Mouse (Mus musculus) thymus, postnatal 36 days (tissue): ENCODE results near the gene Cacng7.

ENCODE experiments used
- DNase-seq, 2 experiments: peaks; one replicate each; pipeline ENCODE4 v3.0.0; 2022; ENCODE audit warnings: mixed read lengths in 2 of 2

Cacng7 gene

GRCm38 (mm10) chr7:3303276-3303781 lies 29.4 kb upstream of the Cacng7 start:
- peak; percentile 13 to 25 for DNase-seq

- no peak for DNase-seq
Measured at GRCm38 (mm10) chr7:3303789-3304188, 29.0 kb upstream of the Cacng7 start.

- peak in 1 of 2 experiments; percentile 24 for DNase-seq
Measured at GRCm38 (mm10) chr7:3304298-3304697, 28.5 kb upstream of the Cacng7 start.

GRCm38 (mm10) chr7:3306400-3306799 lies 26.4 kb upstream of the Cacng7 start:
- DNase-seq = no peak

- no peak for DNase-seq
Measured at GRCm38 (mm10) chr7:3308646-3309045, 24.1 kb upstream of the Cacng7 start.

- no peak for DNase-seq
Measured at GRCm38 (mm10) chr7:3310233-3310632, 22.5 kb upstream of the Cacng7 start.

GRCm38 (mm10) chr7:3313571-3313970 lies 19.2 kb upstream of the Cacng7 start:
- no peak for DNase-seq

GRCm38 (mm10) chr7:3314121-3314520 lies 18.6 kb upstream of the Cacng7 start:
- no peak for DNase-seq

GRCm38 (mm10) chr7:3317704-3318103 lies 15.1 kb upstream of the Cacng7 start:
- DNase-seq = no peak

GRCm38 (mm10) chr7:3320856-3321255 lies 11.9 kb upstream of the Cacng7 start:
- DNase-seq = no peak

GRCm38 (mm10) chr7:3323826-3324225 lies 8.9 kb upstream of the Cacng7 start:
- DNase-seq = no peak

GRCm38 (mm10) chr7:3327961-3328360 lies 4.8 kb upstream of the Cacng7 start:
- DNase-seq = no peak

GRCm38 (mm10) chr7:3329776-3330546 lies 2.8 kb upstream of the Cacng7 start:
- peak; percentile 68 to 70 for DNase-seq

- no peak for DNase-seq
Measured at GRCm38 (mm10) chr7:3331171-3331570, 1.6 kb upstream of the Cacng7 start.

GRCm38 (mm10) chr7:3331581-3332223 lies 1.1 kb upstream of the Cacng7 start:
- peak; percentile 7 to 22 for DNase-seq

- DNase-seq = no peak
Measured at GRCm38 (mm10) chr7:3332224-3332615, 535 bp upstream of the Cacng7 start.

GRCm38 (mm10) chr7:3333542-3333941 lies 787 bp downstream of the Cacng7 start:
- DNase-seq = no peak

- no peak for DNase-seq
Measured at GRCm38 (mm10) chr7:3336412-3336811, 3.7 kb downstream of the Cacng7 start.

- DNase-seq = no peak
Measured at GRCm38 (mm10) chr7:3338286-3338935, 5.7 kb downstream of the Cacng7 start.

- no peak for DNase-seq
Measured at GRCm38 (mm10) chr7:3339010-3339409, 6.3 kb downstream of the Cacng7 start.

- no peak for DNase-seq
Measured at GRCm38 (mm10) chr7:3343861-3344260, 11.1 kb downstream of the Cacng7 start.

- DNase-seq = no peak
Measured at GRCm38 (mm10) chr7:3345301-3345700, 12.5 kb downstream of the Cacng7 start.
